Mouse (Mus musculus) cortical plate, adult 2 months (tissue): Measurements from ENCODE around the gene Adcy7. TPM values are rescaled to one million over a fixed set of nuclear protein-coding genes. Genes with fewer than 3 reads are reported as not detected.

Experiments
- H3K27ac ChIP-seq: fragments of 200-500 bp; 2 replicates; pipeline ENCODE4 v1.5.1; 2012; ENCODE audit warnings: low read length, control low read depth, inconsistent platforms; ENCODE audit not compliant: insufficient read depth
- H3K4me1 ChIP-seq: fragments of 200-500 bp; 2 replicates; pipeline ENCODE4 v1.6.1; 2011; ENCODE audit warnings: low read length; ENCODE audit not compliant: control insufficient read depth, insufficient read depth
- H3K4me3 ChIP-seq: fragments of 200-500 bp; 2 replicates; pipeline ENCODE4 v1.5.1; 2011; ENCODE audit warnings: mild to moderate bottlenecking, low read length, control low read depth; ENCODE audit not compliant: insufficient read depth
- CTCF ChIP-seq: fragments of 200-500 bp; IDR thresholded peaks from 2 replicates; pipeline ENCODE4 v1.5.1; 2011; ENCODE audit warnings: mild to moderate bottlenecking, control low read depth, low read length; ENCODE audit not compliant: insufficient read depth; ENCODE audit errors: extremely low read depth
- POLR2A ChIP-seq: fragments of 200-500 bp; IDR thresholded peaks from 2 replicates; pipeline ENCODE4 v1.6.1; 2011; ENCODE audit warnings: mild to moderate bottlenecking, low read length, control low read depth; ENCODE audit not compliant: insufficient read depth; ENCODE audit errors: extremely low read depth
- polyA plus RNA-seq: library from polyadenylated mRNA; depleted of rRNA; stranded (reverse); fragments of >200 nt; gene quantifications from 2 replicates; pipeline ENCODE4 v1.2.3, GENCODE M21; 2012

Adcy7 gene
- polyA plus RNA-seq, 1 experiment: 3.1 TPM

- no peak overlapping the region for H3K4me3 ChIP-seq
- H3K4me1 ChIP-seq: no peaks in the 10 kb centered on the region
- no peak for TF ChIP-seq POLR2A
- TF ChIP-seq CTCF: no peak
- H3K27ac ChIP-seq: no peak overlapping the region
These were observed 12.5 kb downstream of the Adcy7 start for GRCm38 (mm10) chr8:88284738-88285137.

- no peak overlapping the region for H3K27ac ChIP-seq
- no peak for TF ChIP-seq POLR2A
- no peak for TF ChIP-seq CTCF
- H3K4me1 ChIP-seq: no peaks in the 10 kb centered on the region
- no peak overlapping the region for H3K4me3 ChIP-seq
These were observed 13.5 kb downstream of the Adcy7 start for GRCm38 (mm10) chr8:88285469-88286356.

- H3K27ac ChIP-seq: no peak overlapping the region
- TF ChIP-seq CTCF: no peak
- no peak for TF ChIP-seq POLR2A
- no peaks in the 10 kb centered on the region for H3K4me1 ChIP-seq
- no peak overlapping the region for H3K4me3 ChIP-seq
These were observed 14.3 kb downstream of the Adcy7 start for GRCm38 (mm10) chr8:88286421-88286960.

GRCm38 (mm10) chr8:88288622-88289242, 16.5 kb downstream of the Adcy7 start:
- no peak for TF ChIP-seq POLR2A
- no peak for TF ChIP-seq CTCF
- H3K27ac ChIP-seq: no peak overlapping the region
- H3K4me1 ChIP-seq: no peaks in the 10 kb centered on the region
- no peak overlapping the region for H3K4me3 ChIP-seq

GRCm38 (mm10) chr8:88289901-88290300, 17.7 kb downstream of the Adcy7 start:
- Histone ChIP-seq H3K4me1 (no peaks in the 10 kb centered on the region), H3K27ac (no peak overlapping the region), H3K4me3 (no peak overlapping the region)
- no peak for TF ChIP-seq CTCF
- no peak for TF ChIP-seq POLR2A

- TF ChIP-seq POLR2A (no peak), CTCF (no peak)
- H3K27ac ChIP-seq: no peak overlapping the region
- no peaks in the 10 kb centered on the region for H3K4me1 ChIP-seq
- H3K4me3 ChIP-seq: no peak overlapping the region
These were observed 18.4 kb downstream of the Adcy7 start for GRCm38 (mm10) chr8:88290326-88291304.

GRCm38 (mm10) chr8:88291305-88291690, 19.1 kb downstream of the Adcy7 start:
- Histone ChIP-seq H3K4me1 (no peaks in the 10 kb centered on the region), H3K27ac (no peak overlapping the region)
- TF ChIP-seq CTCF (no peak), POLR2A (no peak)

GRCm38 (mm10) chr8:88292926-88293325, 20.7 kb downstream of the Adcy7 start:
- Histone ChIP-seq H3K4me1 (no peaks in the 10 kb centered on the region), H3K4me3 (no peak overlapping the region), H3K27ac (no peak overlapping the region)
- TF ChIP-seq POLR2A (no peak), CTCF (no peak)

More at GRCm38 (mm10) chr8:88291305-88291690, 19.1 kb downstream of the Adcy7 start:
- no peak overlapping the region for H3K4me3 ChIP-seq
